Mouse (Mus musculus): ENCODE data around the gene Cxcl14.

DNA sequence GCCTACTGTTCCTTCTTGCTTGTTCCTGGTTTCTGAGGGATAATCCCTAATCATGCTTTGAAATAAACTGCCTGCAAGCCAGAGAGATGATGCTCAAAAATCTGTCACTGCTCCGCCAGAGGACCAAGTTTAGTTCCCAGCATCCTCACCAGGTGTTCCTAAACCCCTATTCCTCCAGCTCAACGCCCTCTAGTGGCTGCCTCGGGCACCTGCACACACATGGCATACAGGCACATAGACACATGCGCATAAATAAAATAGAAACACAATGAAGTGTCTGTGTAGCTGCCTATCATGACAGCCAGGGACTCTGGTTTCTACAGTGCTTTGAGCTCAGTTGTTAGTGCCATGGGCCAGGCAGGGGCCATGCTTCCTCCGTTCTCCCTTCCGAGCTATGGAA lies 6.4 kb downstream of the Cxcl14 start:
- TF ChIP-seq EP300 (IDR thresholded peaks at IDR 0.05; ENCODE audit: insufficient read depth, low read depth, low read length): no peak
- peak; percentile 65 for TF ChIP-seq CTCF (IDR thresholded peaks at IDR 0.05; ENCODE audit: low read depth, low read length)
